Mouse (Mus musculus) left cerebral cortex, postnatal 25 days (tissue): ENCODE data around the gene Pdk3. TPM values are rescaled to one million over a fixed set of nuclear protein-coding genes. Genes with fewer than 3 reads are reported as not detected.

Experiments
- DNase-seq, 2 experiments: peaks; one replicate each; pipeline ENCODE4 v3.0.0; 2022; ENCODE audit warnings: low spot score in 2 of 2, mixed read lengths in 1 of 2
- intact Hi-C: fragments of 180-260 bp; cut with DNase I; formaldehyde crosslinking; loops from one replicate; pipeline ENCODE4 v1.15.1; 2025
- total RNA-seq, 2 experiments: library from RNA; stranded (reverse); gene quantifications; 2 replicates each; pipeline ENCODE4 v1.2.3; 2021

Gene Pdk3
- total RNA-seq, 2 experiments from 2014 or later, result 38.3 to 38.4 TPM

GRCm38 (mm10) chrX:93729529-93729928, 102.5 kb downstream of the Pdk3 start:
- intact Hi-C loops, result no loop called here
- DNase-seq, result no peak

Other genes with a start within 250 kb of the Pdk3 start
- gene Pola1, start 200.0 kb downstream of the Pdk3 start, total RNA-seq, result 1 to 10 TPM; 6.6 to 7.4 TPM
- 10 to 100 TPM; 33.8 to 36.7 TPM for gene Pcyt1b, start 177.3 kb downstream of the Pdk3 start, total RNA-seq
- gene AU015836, start 136.5 kb upstream of the Pdk3 start, total RNA-seq, result not detected